Mouse (Mus musculus): ENCODE measurements around the gene Chd1l. TPM values are rescaled to one million over a fixed set of nuclear protein-coding genes. Genes with fewer than 3 reads are reported as not detected.

The Chd1l gene
- total RNA-seq (2014; fragmentation: Nextera tagmentation) (11.3 and 16.3 TPM in 2 replicates), total RNA-seq (2017) (26.9 TPM in 2 replicates), polyA plus RNA-seq (2012) (5.1 and 7.0 TPM in 2 replicates)

DNA sequence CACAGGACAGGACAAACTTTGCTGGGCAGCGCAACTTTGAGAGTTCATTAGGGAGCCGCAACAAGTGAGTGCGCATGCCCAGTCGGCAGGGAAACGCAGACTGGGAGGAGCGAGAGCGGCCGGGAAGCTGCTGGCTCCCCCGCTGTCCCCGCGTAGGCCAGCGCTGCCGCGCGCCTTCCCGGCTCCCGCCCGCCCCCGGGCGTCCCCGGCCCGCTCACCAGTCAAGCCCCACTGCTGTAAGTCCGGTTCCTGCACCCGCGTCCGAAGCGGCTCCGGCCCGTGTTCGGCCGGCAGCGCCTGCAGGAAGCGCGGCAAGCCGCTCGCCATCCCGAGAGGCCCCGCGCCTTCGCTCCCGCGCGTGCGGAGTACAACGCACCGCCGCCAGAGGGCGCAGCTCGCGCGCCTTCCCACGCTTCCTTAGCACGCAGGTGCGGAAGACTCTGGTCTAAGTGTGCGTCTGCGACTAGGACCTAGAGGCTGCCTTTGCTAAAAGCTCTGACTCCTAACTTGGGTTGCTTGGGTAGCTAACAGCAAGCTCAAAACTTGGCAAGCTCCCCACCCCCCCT is at the start of gene Chd1l:
Gene Chd1l (minus strand): TSS at position 359 of the 566 bp plus-strand sequence.
- DNase-seq (ENCODE audit: low spot score): peak; percentile 82
- Histone ChIP-seq H3K4me1 (ENCODE audit: insufficient read depth, low read depth, low read length) (peaks cover 20% of the 10 kb centered on the region), H3K4me3 (ENCODE audit: low read depth, low read length) (peak within 1 kb of the TSS; percentile 80), H3K9me3 (replicated peaks) (no peaks in the 10 kb centered on the region), H3K27me3 (ENCODE audit: insufficient read depth, low read length) (0 out of 2 replicates have a peak, but pooled peaks cover 6% of the 10 kb centered on the region), H3K36me3 (replicated peaks) (peaks cover 22% of the 10 kb centered on the region)
- TF ChIP-seq GATA1 (IDR thresholded peaks at IDR 0.05; ENCODE audit: borderline replicate concordance, low read length) (no peak), CTCF (IDR thresholded peaks at IDR 0.05; ENCODE audit: low read depth, low read length) (peak; percentile 81), TAL1 (conservative IDR thresholded peaks at IDR 0.05; ENCODE audit: low read depth, low read length) (no peak), POLR2AphosphoS5 (IDR thresholded peaks at IDR 0.05; ENCODE audit: insufficient replicate concordance, low read depth, low read length) (no peak), GATA2 (IDR thresholded peaks at IDR 0.05; ENCODE audit: borderline replicate concordance, low read depth, low read length) (no peak)
- ATAC-seq (ENCODE audit: extremely low read depth, insufficient number of reproducible peaks, low FRiP score, poor library complexity, severe bottlenecking): peak; percentile 72

DNA sequence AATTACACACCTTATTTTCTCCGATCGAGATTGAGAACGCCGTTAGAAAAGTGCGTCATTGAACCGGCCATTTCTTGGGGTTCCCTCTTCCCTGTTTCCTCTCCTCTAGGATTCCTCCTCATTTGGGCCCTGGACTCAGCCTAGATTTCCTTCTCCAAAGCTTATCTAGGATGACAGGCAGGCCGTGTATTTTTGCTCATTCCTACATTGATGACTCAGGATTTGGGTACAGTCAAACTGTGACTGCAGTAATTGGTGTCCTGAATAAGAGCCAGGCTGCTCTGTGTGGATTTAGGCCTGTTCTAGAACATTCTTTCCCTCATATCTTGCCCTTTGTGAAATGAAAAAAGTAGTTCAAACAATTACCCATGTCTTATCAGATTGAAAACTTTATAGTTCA is 49.7 kb upstream of the Chd1l start:
- no peaks in the 10 kb centered on the region for H3K27me3 ChIP-seq (ENCODE audit: insufficient read depth, low read length)
- no peak for TF ChIP-seq CTCF (IDR thresholded peaks at IDR 0.05; ENCODE audit: low read depth, low read length)
- no peak overlapping the region for H3K4me3 ChIP-seq (ENCODE audit: low read depth, low read length)
- H3K36me3 ChIP-seq (replicated peaks): peaks cover 32% of the 10 kb centered on the region
- H3K4me1 ChIP-seq (ENCODE audit: insufficient read depth, low read depth, low read length): peaks cover 24% of the 10 kb centered on the region
- no peak for DNase-seq (ENCODE audit: low spot score)
- H3K9me3 ChIP-seq (replicated peaks): no peaks in the 10 kb centered on the region
- ATAC-seq (ENCODE audit: extremely low read depth, insufficient number of reproducible peaks, low FRiP score, poor library complexity, severe bottlenecking): no peak

DNA sequence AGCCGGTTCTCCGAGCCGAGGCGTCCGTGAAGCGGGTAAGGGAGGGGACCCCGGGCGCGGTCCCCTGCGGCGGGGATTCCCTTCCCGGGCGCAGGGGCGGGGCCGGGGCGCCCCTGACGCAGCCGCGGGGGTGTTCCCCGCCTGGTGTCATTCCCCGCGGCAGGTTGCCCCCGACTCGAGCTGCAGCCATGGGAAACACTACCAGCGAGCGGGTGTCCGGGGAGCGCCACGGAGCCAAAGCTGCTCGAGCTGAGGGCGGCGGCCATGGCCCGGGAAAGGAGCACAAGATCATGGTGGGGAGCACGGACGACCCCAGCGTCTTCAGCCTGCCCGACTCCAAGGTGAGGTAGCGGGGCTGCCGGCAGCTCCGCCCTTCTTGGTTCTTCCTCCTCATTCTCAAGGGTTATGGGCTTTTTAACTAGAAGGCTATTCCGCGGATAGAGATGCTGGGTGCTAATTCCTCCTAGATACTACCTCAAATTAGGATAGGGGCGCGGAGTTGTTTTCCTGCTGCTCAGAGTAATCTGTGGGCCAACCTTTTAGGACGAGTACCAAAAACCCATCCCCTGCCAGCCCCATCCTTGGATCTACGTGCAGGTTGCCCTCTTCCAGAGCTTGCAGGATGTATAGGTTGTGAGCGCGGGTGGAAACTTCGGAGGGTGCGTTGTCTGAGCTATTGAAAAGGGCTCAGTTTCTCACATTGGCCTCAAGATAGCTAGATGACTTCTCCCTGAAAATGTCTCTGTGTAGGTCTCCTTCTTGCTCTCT is 48.6 kb upstream of the Chd1l start:
- DNase-seq (ENCODE audit: low spot score) (peak; percentile 75), ATAC-seq (ENCODE audit: extremely low read depth, insufficient number of reproducible peaks, low FRiP score, poor library complexity, severe bottlenecking) (0 out of 2 replicates have a peak, but pooled peaks have one; percentile 23)
- H3K4me1 ChIP-seq (ENCODE audit: insufficient read depth, low read depth, low read length): peaks cover 24% of the 10 kb centered on the region
- H3K27me3 ChIP-seq (ENCODE audit: insufficient read depth, low read length): no peaks in the 10 kb centered on the region
- peak overlapping the region; percentile 94 for H3K4me3 ChIP-seq (ENCODE audit: low read depth, low read length)
- no peaks in the 10 kb centered on the region for H3K9me3 ChIP-seq (replicated peaks)
- no peak for TF ChIP-seq TAL1 (conservative IDR thresholded peaks at IDR 0.05; ENCODE audit: low read depth, low read length)
- TF ChIP-seq CTCF (IDR thresholded peaks at IDR 0.05; ENCODE audit: low read depth, low read length): no peak
- no peak for TF ChIP-seq GATA1 (IDR thresholded peaks at IDR 0.05; ENCODE audit: borderline replicate concordance, low read length)
- no peak for TF ChIP-seq GATA2 (IDR thresholded peaks at IDR 0.05; ENCODE audit: borderline replicate concordance, low read depth, low read length)
- TF ChIP-seq POLR2AphosphoS5 (IDR thresholded peaks at IDR 0.05; ENCODE audit: insufficient replicate concordance, low read depth, low read length): no peak
- H3K36me3 ChIP-seq (replicated peaks): peaks cover 21% of the 10 kb centered on the region

DNA sequence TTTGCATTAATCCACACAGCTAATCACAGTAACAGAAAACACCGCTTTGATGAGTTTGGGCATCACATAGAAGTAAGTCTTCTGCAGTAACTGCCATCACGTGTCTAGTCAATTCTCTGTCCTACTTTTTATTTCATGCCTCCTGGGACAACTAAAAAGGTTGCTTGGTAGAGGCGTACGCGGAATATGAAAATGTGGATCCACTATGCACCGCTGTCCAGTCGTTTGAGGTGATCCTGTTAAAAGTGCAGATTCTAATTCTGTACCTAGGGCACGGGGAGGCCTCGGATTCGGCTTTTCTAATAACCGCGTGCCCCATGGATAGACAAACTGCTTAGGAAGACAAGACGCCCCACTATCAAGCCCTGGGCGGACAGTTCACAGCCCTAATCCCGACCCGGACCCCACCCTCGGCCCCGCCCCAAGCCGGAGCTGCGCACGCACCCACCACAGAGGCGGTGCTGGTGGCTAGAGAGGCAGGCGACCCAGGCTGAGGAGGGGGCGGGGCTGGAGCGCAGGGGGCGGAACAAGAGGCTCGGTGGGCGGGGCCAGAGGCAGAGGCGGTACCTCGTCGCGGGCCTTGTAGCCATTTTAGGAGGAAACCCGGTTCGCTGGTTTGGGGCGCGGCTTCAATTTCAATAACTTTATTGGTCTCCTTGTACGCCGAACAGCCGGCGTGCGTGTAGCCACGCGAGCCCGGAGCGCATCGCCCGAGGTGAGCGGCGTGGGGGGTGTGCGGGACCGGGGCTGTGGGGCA is 47.8 kb upstream of the Chd1l start, which contains the start of gene Prkab2:
Gene Prkab2 (plus strand): TSS at position 539 of the 757 bp plus-strand sequence.
- peak; percentile 84 for DNase-seq (ENCODE audit: low spot score)
- H3K4me1 ChIP-seq (ENCODE audit: insufficient read depth, low read depth, low read length): peaks cover 24% of the 10 kb centered on the region
- ATAC-seq (ENCODE audit: extremely low read depth, insufficient number of reproducible peaks, low FRiP score, poor library complexity, severe bottlenecking): peak; percentile 92
- H3K27me3 ChIP-seq (ENCODE audit: insufficient read depth, low read length): 0 out of 2 replicates have a peak, but pooled peaks cover 3% of the 10 kb centered on the region
- H3K4me3 ChIP-seq (ENCODE audit: low read depth, low read length): peak within 1 kb of the TSS; percentile 94
- no peak for TF ChIP-seq CTCF (IDR thresholded peaks at IDR 0.05; ENCODE audit: low read depth, low read length)
- TF ChIP-seq GATA1 (IDR thresholded peaks at IDR 0.05; ENCODE audit: borderline replicate concordance, low read length): no peak
- no peak for TF ChIP-seq POLR2AphosphoS5 (IDR thresholded peaks at IDR 0.05; ENCODE audit: insufficient replicate concordance, low read depth, low read length)
- TF ChIP-seq TAL1 (conservative IDR thresholded peaks at IDR 0.05; ENCODE audit: low read depth, low read length): no peak
- no peak for TF ChIP-seq GATA2 (IDR thresholded peaks at IDR 0.05; ENCODE audit: borderline replicate concordance, low read depth, low read length)
- H3K36me3 ChIP-seq (replicated peaks): peaks cover 13% of the 10 kb centered on the region
- H3K9me3 ChIP-seq (replicated peaks): no peaks in the 10 kb centered on the region

DNA sequence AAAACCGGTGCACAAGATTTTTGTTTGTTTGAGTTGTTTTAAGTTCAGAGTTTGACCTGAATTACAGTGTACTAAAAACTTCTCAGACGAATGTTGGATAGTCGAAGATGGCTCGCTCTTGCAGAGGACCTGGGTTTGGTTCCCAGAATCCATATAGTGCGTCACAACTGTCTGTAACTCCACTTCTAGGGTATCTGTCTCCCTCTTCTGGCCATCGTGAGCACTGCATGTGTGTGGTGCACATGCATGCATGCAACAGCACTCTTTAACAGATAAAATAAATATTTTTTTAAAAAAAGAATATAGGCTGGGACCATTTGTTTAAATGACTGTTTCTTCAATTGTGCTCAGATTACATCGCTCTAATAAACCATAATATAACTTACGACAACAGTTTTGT is 44.9 kb upstream of the Chd1l start:
- peaks cover 21% of the 10 kb centered on the region for H3K4me1 ChIP-seq (ENCODE audit: insufficient read depth, low read depth, low read length)
- TF ChIP-seq GATA1 (IDR thresholded peaks at IDR 0.05; ENCODE audit: borderline replicate concordance, low read length) (no peak), TAL1 (conservative IDR thresholded peaks at IDR 0.05; ENCODE audit: low read depth, low read length) (no peak), CTCF (IDR thresholded peaks at IDR 0.05; ENCODE audit: low read depth, low read length) (peak; percentile 10; the same call in 1 of the 2 replicates)
- DNase-seq (ENCODE audit: low spot score): no peak
- no peaks in the 10 kb centered on the region for H3K9me3 ChIP-seq (replicated peaks)
- no peak overlapping the region for H3K4me3 ChIP-seq (ENCODE audit: low read depth, low read length)
- H3K36me3 ChIP-seq (replicated peaks): no peaks in the 10 kb centered on the region
- H3K27me3 ChIP-seq (ENCODE audit: insufficient read depth, low read length): 0 out of 2 replicates have a peak, but pooled peaks cover 3% of the 10 kb centered on the region
- ATAC-seq (ENCODE audit: extremely low read depth, insufficient number of reproducible peaks, low FRiP score, poor library complexity, severe bottlenecking): no peak

DNA sequence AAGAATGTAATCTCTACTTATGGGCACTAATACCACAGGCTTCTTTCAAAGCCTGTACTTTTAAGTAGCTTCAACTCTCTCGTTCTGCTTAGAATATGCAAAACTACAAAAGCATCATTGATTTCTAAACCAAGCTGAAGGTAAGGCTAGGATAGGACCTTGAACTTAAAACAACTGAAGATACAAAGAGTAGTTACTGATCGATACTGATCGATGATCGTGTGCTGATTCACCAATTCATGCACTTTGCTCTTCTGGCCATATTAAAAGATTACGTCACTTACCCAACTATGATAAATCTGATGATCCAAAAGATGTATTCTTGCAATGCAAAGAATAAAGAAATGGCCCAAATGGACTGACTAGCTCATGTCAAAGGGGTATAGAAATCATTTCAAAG is 43.8 kb upstream of the Chd1l start:
- no peak overlapping the region for H3K4me3 ChIP-seq (ENCODE audit: low read depth, low read length)
- H3K4me1 ChIP-seq (ENCODE audit: insufficient read depth, low read depth, low read length): peaks cover 11% of the 10 kb centered on the region
- DNase-seq (ENCODE audit: low spot score): no peak
- ATAC-seq (ENCODE audit: extremely low read depth, insufficient number of reproducible peaks, low FRiP score, poor library complexity, severe bottlenecking): no peak
- H3K9me3 ChIP-seq (replicated peaks): no peaks in the 10 kb centered on the region
- no peaks in the 10 kb centered on the region for H3K36me3 ChIP-seq (replicated peaks)
- TF ChIP-seq CTCF (IDR thresholded peaks at IDR 0.05; ENCODE audit: low read depth, low read length) (no peak), TAL1 (conservative IDR thresholded peaks at IDR 0.05; ENCODE audit: low read depth, low read length) (no peak), POLR2AphosphoS5 (IDR thresholded peaks at IDR 0.05; ENCODE audit: insufficient replicate concordance, low read depth, low read length) (no peak), GATA1 (IDR thresholded peaks at IDR 0.05; ENCODE audit: borderline replicate concordance, low read length) (no peak), GATA2 (IDR thresholded peaks at IDR 0.05; ENCODE audit: borderline replicate concordance, low read depth, low read length) (no peak)
- 0 out of 2 replicates have a peak, but pooled peaks cover 3% of the 10 kb centered on the region for H3K27me3 ChIP-seq (ENCODE audit: insufficient read depth, low read length)
